Mouse (Mus musculus) cerebellum, adult 18-20 months (tissue): ENCODE data around the gene Rorc.
A peak's percentile ranks its signal among the peaks of the same experiment; 100 is the strongest.

Experiments
- DNase-seq, 2 experiments: peaks; one replicate each; pipeline ENCODE4 v3.0.0; 2021

Gene Rorc

GRCm38 (mm10) chr3:94377028-94377923 is 4.7 kb downstream of the Rorc start:
- DNase-seq = no peak

GRCm38 (mm10) chr3:94379831-94380510 is 7.4 kb downstream of the Rorc start:
- DNase-seq = no peak

GRCm38 (mm10) chr3:94382308-94382707 is 9.7 kb downstream of the Rorc start:
- no peak for DNase-seq

GRCm38 (mm10) chr3:94383476-94383875 is 10.9 kb downstream of the Rorc start:
- DNase-seq = no peak

- no peak for DNase-seq
Measured at GRCm38 (mm10) chr3:94386671-94387070, 14.1 kb downstream of the Rorc start.

GRCm38 (mm10) chr3:94387391-94387790 is 14.8 kb downstream of the Rorc start:
- no peak for DNase-seq

GRCm38 (mm10) chr3:94388047-94388446 is 15.5 kb downstream of the Rorc start:
- no peak for DNase-seq

- no peak for DNase-seq
Measured at GRCm38 (mm10) chr3:94389420-94389819, 16.8 kb downstream of the Rorc start.

GRCm38 (mm10) chr3:94391001-94391400 is 18.4 kb downstream of the Rorc start:
- DNase-seq = no peak

- no peak for DNase-seq
Measured at GRCm38 (mm10) chr3:94392128-94392527, 19.5 kb downstream of the Rorc start.

GRCm38 (mm10) chr3:94393049-94393448 is 20.5 kb downstream of the Rorc start:
- DNase-seq = no peak

GRCm38 (mm10) chr3:94396336-94396735 is 23.7 kb downstream of the Rorc start:
- no peak for DNase-seq

- DNase-seq = no peak
Measured at GRCm38 (mm10) chr3:94396851-94397250, 24.3 kb downstream of the Rorc start.

GRCm38 (mm10) chr3:94398217-94398616 is 25.6 kb downstream of the Rorc start, which contains the start of gene Lingo4:
Lingo4 (plus strand) TSS chr3:94398517.
- DNase-seq = no peak

- DNase-seq = peak; percentile 36 to 46
Measured at GRCm38 (mm10) chr3:94398943-94399481, 26.4 kb downstream of the Rorc start.

- DNase-seq = no peak
Measured at GRCm38 (mm10) chr3:94399663-94400310, 27.2 kb downstream of the Rorc start.

- no peak for DNase-seq
Measured at GRCm38 (mm10) chr3:94402451-94402850, 29.9 kb downstream of the Rorc start.

- no peak for DNase-seq
Measured at GRCm38 (mm10) chr3:94404366-94405054, 31.9 kb downstream of the Rorc start.

GRCm38 (mm10) chr3:94405561-94405960 is 33.0 kb downstream of the Rorc start:
- DNase-seq = no peak

GRCm38 (mm10) chr3:94412530-94412929 is 39.9 kb downstream of the Rorc start:
- no peak for DNase-seq

- DNase-seq = peak; percentile 96 to 99
Measured at GRCm38 (mm10) chr3:94413031-94413679, 40.6 kb downstream of the Rorc start, which contains the start of gene Tdrkh. Tdrkh (plus strand) TSS chr3:94413273.

GRCm38 (mm10) chr3:94430980-94431379 is 58.4 kb downstream of the Rorc start:
- DNase-seq = no peak
